ENCODE assay signal across 8 mouse cellular contexts in genomic region chr5:103788976-103789375, GRCm38 (mm10).
DNase-seq lines count a peak whose midpoint lies in the region; ATAC-seq and TF ChIP-seq lines count a peak whose summit lies in the region.

No protein-coding gene starts in this region.

- H3K27me3 ChIP-seq in forebrain, embryonic 13.5 days = no peaks in the 10 kb centered on the region
- H3K27me3 ChIP-seq in forebrain, embryonic 11.5 days (ENCODE audit: control insufficient read depth, insufficient read depth, low read length) = no peaks in the 10 kb centered on the region
- no peaks in the 10 kb centered on the region for H3K27me3 ChIP-seq in spleen, adult 2 months (ENCODE audit: control insufficient read depth, insufficient read depth, low read length)
- no peaks in the 10 kb centered on the region for H3K27me3 ChIP-seq in heart, embryonic 15.5 days
- no peaks in the 10 kb centered on the region for H3K27me3 ChIP-seq in midbrain, embryonic 14.5 days (ENCODE audit: control insufficient read depth, insufficient read depth, low read length)

- no peak for TF ChIP-seq POLR2A in spleen, adult 2 months (IDR thresholded peaks at IDR 0.05; ENCODE audit: low read depth, low read length)

- peak; percentile 72; the same call in 1 of the 2 replicates for ATAC-seq in forebrain, embryonic 13.5 days
- ATAC-seq in forebrain, embryonic 11.5 days (replicated peaks; ENCODE audit: low FRiP score) = no peak
- 0 out of 2 replicates have a peak, but pooled peaks have one; percentile 53 for ATAC-seq in heart, embryonic 15.5 days (replicated peaks; ENCODE audit: insufficient number of reproducible peaks, insufficient read depth, low FRiP score, low read depth)
- no peak for ATAC-seq in megakaryocyte, adult 5-6 weeks (ENCODE audit: poor library complexity, severe bottlenecking)
- no peak for ATAC-seq in midbrain, embryonic 14.5 days (ENCODE audit: low FRiP score, low TSS enrichment)

- H3K27ac ChIP-seq in forebrain, embryonic 13.5 days = no peak overlapping the region
- no peak overlapping the region for H3K27ac ChIP-seq in forebrain, embryonic 11.5 days (ENCODE audit: low read depth, low read length)
- 0 out of 2 replicates have a peak overlapping the region, but pooled peaks have one; percentile 14 for H3K27ac ChIP-seq in spleen, adult 2 months (ENCODE audit: insufficient read depth, low read length)
- H3K27ac ChIP-seq in heart, embryonic 15.5 days = peak overlapping the region; percentile 92
- H3K27ac ChIP-seq in midbrain, embryonic 14.5 days (replicated peaks; ENCODE audit: low read depth, low read length) = no peak overlapping the region

- peaks cover 18% of the 10 kb centered on the region for H3K4me1 ChIP-seq in forebrain, embryonic 13.5 days
- no peaks in the 10 kb centered on the region for H3K4me1 ChIP-seq in forebrain, embryonic 11.5 days (replicated peaks; ENCODE audit: control insufficient read depth, insufficient read depth, low read length)
- H3K4me1 ChIP-seq in spleen, adult 2 months (ENCODE audit: control insufficient read depth, insufficient read depth, insufficient read length) = no peaks in the 10 kb centered on the region
- peaks cover 26% of the 10 kb centered on the region for H3K4me1 ChIP-seq in heart, embryonic 15.5 days (replicated peaks)
- no peaks in the 10 kb centered on the region for H3K4me1 ChIP-seq in midbrain, embryonic 14.5 days (ENCODE audit: control insufficient read depth, insufficient read depth, low read length)

- no peak overlapping the region for H3K4me3 ChIP-seq in forebrain, embryonic 13.5 days
- no peak overlapping the region for H3K4me3 ChIP-seq in forebrain, embryonic 11.5 days (ENCODE audit: low read depth, low read length)
- H3K4me3 ChIP-seq in spleen, adult 2 months (ENCODE audit: extremely low read depth, insufficient read depth, insufficient read length) = no peak overlapping the region
- H3K4me3 ChIP-seq in heart, embryonic 15.5 days = no peak overlapping the region
- H3K4me3 ChIP-seq in midbrain, embryonic 14.5 days (replicated peaks; ENCODE audit: low read depth, low read length) = no peak overlapping the region

- 33% methylated on average over 2 of the region's 2 CpGs for whole genome bisulfite sequencing in forebrain, embryonic 13.5 days
- 39% methylated on average over 2 of the region's 2 CpGs for WGBS in forebrain, embryonic 11.5 days
- 92% methylated on average over 2 of the region's 2 CpGs for WGBS in spleen, adult 2 months
- WGBS in heart, embryonic 15.5 days = 15% methylated on average over 2 of the region's 2 CpGs
- 46% methylated on average over 2 of the region's 2 CpGs for WGBS in midbrain, embryonic 14.5 days

- TF ChIP-seq CTCF in spleen, adult 2 months (IDR thresholded peaks at IDR 0.05; ENCODE audit: extremely low read depth, insufficient read depth, insufficient read length, insufficient replicate concordance) = no peak

- H3K36me3 ChIP-seq in forebrain, embryonic 13.5 days (ENCODE audit: poor library complexity, severe bottlenecking) = peaks cover 4% of the 10 kb centered on the region
- H3K36me3 ChIP-seq in forebrain, embryonic 11.5 days (ENCODE audit: control insufficient read depth, insufficient read depth, low read length) = no peaks in the 10 kb centered on the region
- peaks cover 32% of the 10 kb centered on the region for H3K36me3 ChIP-seq in spleen, adult 2 months (ENCODE audit: control insufficient read depth, insufficient read depth, low read length)
- peaks cover 11% of the 10 kb centered on the region; the same call in 1 of the 2 replicates for H3K36me3 ChIP-seq in heart, embryonic 15.5 days
- no peaks in the 10 kb centered on the region for H3K36me3 ChIP-seq in midbrain, embryonic 14.5 days (ENCODE audit: control insufficient read depth, insufficient read depth, low read length)

- no peak for DNase-seq in forebrain, embryonic 11.5 days (ENCODE audit: low spot score)
- DNase-seq in spleen, adult 2 months (ENCODE audit: low read depth in 1 of 2, low spot score in 2 of 2) = no peak
- no peak for DNase-seq in spleen, postnatal 4 days (ENCODE audit: low spot score in 2 of 2)
- peak; percentile 63 for DNase-seq in left cerebral cortex, postnatal 4 days
- no peak for DNase-seq in midbrain, embryonic 14.5 days

- intact Hi-C loops in left cerebral cortex, postnatal 4 days (cut with DNase I) = no loop called here

- H3K9me3 ChIP-seq in forebrain, embryonic 13.5 days (replicated peaks) = no peaks in the 10 kb centered on the region
- H3K9me3 ChIP-seq in forebrain, embryonic 11.5 days (ENCODE audit: control insufficient read depth, low read length) = no peaks in the 10 kb centered on the region
- H3K9me3 ChIP-seq in heart, embryonic 15.5 days (replicated peaks) = no peaks in the 10 kb centered on the region
- no peaks in the 10 kb centered on the region for H3K9me3 ChIP-seq in midbrain, embryonic 14.5 days (ENCODE audit: control insufficient read depth, low read length)

- no peak overlapping the region for H3K9ac ChIP-seq in forebrain, embryonic 13.5 days
- no peak overlapping the region for H3K9ac ChIP-seq in forebrain, embryonic 11.5 days (ENCODE audit: low read length)
- 0 out of 2 replicates have a peak overlapping the region, but pooled peaks have one; percentile 22 for H3K9ac ChIP-seq in heart, embryonic 15.5 days
- H3K9ac ChIP-seq in midbrain, embryonic 14.5 days (replicated peaks; ENCODE audit: low read length) = no peak overlapping the region

- no peak overlapping the region for H3K4me2 ChIP-seq in forebrain, embryonic 13.5 days
- H3K4me2 ChIP-seq in forebrain, embryonic 11.5 days (ENCODE audit: low read depth, low read length, severe bottlenecking) = no peak overlapping the region
- peak overlapping the region; percentile 48 for H3K4me2 ChIP-seq in heart, embryonic 15.5 days
- H3K4me2 ChIP-seq in midbrain, embryonic 14.5 days (ENCODE audit: low read length) = no peak overlapping the region

Comparison
In these comparisons a context has a peak if more than half of its experiments do, and no peak if none do; other contexts are left out.
1. ATAC-seq: peak in forebrain, embryonic 13.5 days (single experiment) and heart, embryonic 15.5 days (single experiment); none in forebrain, embryonic 11.5 days (single experiment), megakaryocyte, adult 5-6 weeks (single experiment) and midbrain, embryonic 14.5 days (single experiment).
2. H3K27ac ChIP-seq: peak in spleen, adult 2 months (single experiment) and heart, embryonic 15.5 days (single experiment); none in forebrain, embryonic 13.5 days (single experiment), forebrain, embryonic 11.5 days (single experiment) and midbrain, embryonic 14.5 days (single experiment).